Mouse (Mus musculus) heart, embryonic 16.5 days (tissue): Measurements from ENCODE around the gene Dtx4. TPM values are rescaled to one million over a fixed set of nuclear protein-coding genes. Genes with fewer than 3 reads are reported as not detected.
A peak's percentile ranks its signal among the peaks of the same experiment; 100 is the strongest.

Source experiments
- ATAC-seq: fragments of 200-750 bp; cut with Nextera tagmentation; replicated peaks from 2 replicates; pipeline ENCODE4 v1.8.0; 2017; ENCODE audit warnings: moderate number of reproducible peaks; ENCODE audit not compliant: insufficient read depth, low FRiP score; ENCODE audit errors: extremely low read depth
- H3K27ac ChIP-seq: fragments of 300-500 bp; sonication (generic); 2 replicates; pipeline ENCODE4 v1.5.1; 2014; ENCODE audit warnings: mild to moderate bottlenecking, low read length, control low read depth, moderate library complexity
- H3K27me3 ChIP-seq: fragments of 300-500 bp; sonication (generic); 2 replicates; pipeline ENCODE4 v1.6.1; 2014; ENCODE audit warnings: low read length, mixed read lengths; ENCODE audit not compliant: control insufficient read depth, insufficient read depth
- H3K36me3 ChIP-seq: fragments of 300-500 bp; sonication (generic); 2 replicates; pipeline ENCODE4 v1.6.1; 2014; ENCODE audit not compliant: control insufficient read depth, insufficient read depth
- H3K4me1 ChIP-seq: fragments of 300-500 bp; sonication (generic); 2 replicates; pipeline ENCODE4 v1.6.1; 2014; ENCODE audit warnings: low read length, mixed read lengths; ENCODE audit not compliant: control insufficient read depth, insufficient read depth
- H3K4me2 ChIP-seq: fragments of 300-500 bp; sonication (generic); 2 replicates; pipeline ENCODE4 v1.6.1; 2014; ENCODE audit warnings: low read depth, mild to moderate bottlenecking, control low read depth, low read length
- H3K4me3 ChIP-seq: fragments of 300-500 bp; sonication (generic); 2 replicates; pipeline ENCODE4 v1.5.1; 2014; ENCODE audit warnings: mild to moderate bottlenecking, control low read depth, low read length
- H3K9ac ChIP-seq: fragments of 300-500 bp; sonication (generic); 2 replicates; pipeline ENCODE4 v1.6.1; 2014; ENCODE audit warnings: low read length, control low read depth
- H3K9me3 ChIP-seq: fragments of 300-500 bp; sonication (generic); replicated peaks from 2 replicates; pipeline ENCODE4 v1.6.1; 2016; ENCODE audit warnings: low read length; ENCODE audit not compliant: control insufficient read depth
- whole genome bisulfite sequencing: fragments of 180-500 bp; shearing (Covaris S2); extraction: QIAGEN DNeasy Blood & Tissue Kit; methylation state at CpG from one replicate; pipeline ENCODE4 v1.1.7; 2014; 5-methylcytosine and 5-hydroxymethylcytosine counted together
- polyA plus RNA-seq: library from polyadenylated mRNA; unstranded; fragments of >200 nt; fragmentation: Nextera tagmentation; extraction: Ambion mirVana; gene quantifications from 2 replicates; pipeline ENCODE4 v1.2.1, GENCODE M21; 2015

Gene Dtx4
- polyA plus RNA-seq, 1 experiment from 2014 or later: 2.6 TPM

GRCm38 (mm10) chr19:12488969-12489674 is 12.1 kb downstream of the Dtx4 start:
- Histone ChIP-seq H3K27ac (no peak overlapping the region), H3K9me3 (no peaks in the 10 kb centered on the region), H3K9ac (no peak overlapping the region), H3K4me2 (no peak overlapping the region), H3K27me3 (no peaks in the 10 kb centered on the region), H3K36me3 (no peaks in the 10 kb centered on the region; the same call in 1 of the 2 replicates), H3K4me3 (no peak overlapping the region), H3K4me1 (peaks cover 18% of the 10 kb centered on the region)
- 0 out of 2 replicates have a peak, but pooled peaks have one; percentile 25 for ATAC-seq
- WGBS: 51% methylated on average over 8 of the region's 8 CpGs

- 24% methylated on average over 9 of the region's 9 CpGs for WGBS
- Histone ChIP-seq H3K9me3 (no peaks in the 10 kb centered on the region), H3K4me3 (no peak overlapping the region), H3K36me3 (no peaks in the 10 kb centered on the region; the same call in 1 of the 2 replicates), H3K4me1 (peaks cover 18% of the 10 kb centered on the region), H3K4me2 (no peak overlapping the region), H3K9ac (no peak overlapping the region), H3K27me3 (no peaks in the 10 kb centered on the region), H3K27ac (no peak overlapping the region)
- no peak; the same call in 1 of the 2 replicates for ATAC-seq
Observed at GRCm38 (mm10) chr19:12488205-12488966, 12.9 kb downstream of the Dtx4 start.

- Histone ChIP-seq H3K4me3 (no peak overlapping the region), H3K4me1 (peaks cover 18% of the 10 kb centered on the region), H3K27ac (peak overlapping the region; percentile 48; the same call in 1 of the 2 replicates), H3K36me3 (no peaks in the 10 kb centered on the region; the same call in 1 of the 2 replicates), H3K9me3 (no peaks in the 10 kb centered on the region), H3K4me2 (no peak overlapping the region), H3K9ac (no peak overlapping the region), H3K27me3 (no peaks in the 10 kb centered on the region)
- no peak for ATAC-seq
- WGBS: 82% methylated on average over 12 of the region's 12 CpGs
Observed at GRCm38 (mm10) chr19:12487511-12488204, 13.6 kb downstream of the Dtx4 start.

GRCm38 (mm10) chr19:12486875-12487274 is 14.4 kb downstream of the Dtx4 start:
- H3K27me3 ChIP-seq: no peaks in the 10 kb centered on the region
- no peak overlapping the region for H3K27ac ChIP-seq
- WGBS: 70% methylated on average over 6 of the region's 6 CpGs
- 0 out of 2 replicates have a peak, but pooled peaks have one; percentile 50 for ATAC-seq
- no peaks in the 10 kb centered on the region for H3K36me3 ChIP-seq
- H3K4me3 ChIP-seq: no peak overlapping the region
- peaks cover 18% of the 10 kb centered on the region for H3K4me1 ChIP-seq
- no peak overlapping the region for H3K9ac ChIP-seq
- H3K4me2 ChIP-seq: no peak overlapping the region
- H3K9me3 ChIP-seq: no peaks in the 10 kb centered on the region

- Histone ChIP-seq H3K27me3 (no peaks in the 10 kb centered on the region), H3K27ac (no peak overlapping the region), H3K9me3 (no peaks in the 10 kb centered on the region), H3K4me3 (no peak overlapping the region), H3K4me2 (no peak overlapping the region), H3K4me1 (peaks cover 18% of the 10 kb centered on the region), H3K9ac (no peak overlapping the region), H3K36me3 (no peaks in the 10 kb centered on the region)
- no peak for ATAC-seq
- 59% methylated on average over 3 of the region's 3 CpGs for WGBS
Observed at GRCm38 (mm10) chr19:12485631-12486030, 15.6 kb downstream of the Dtx4 start.

GRCm38 (mm10) chr19:12485223-12485622 is 16.0 kb downstream of the Dtx4 start:
- ATAC-seq: no peak
- Histone ChIP-seq H3K27ac (no peak overlapping the region), H3K4me1 (peaks cover 18% of the 10 kb centered on the region), H3K27me3 (no peaks in the 10 kb centered on the region), H3K9me3 (no peaks in the 10 kb centered on the region), H3K4me2 (no peak overlapping the region), H3K36me3 (no peaks in the 10 kb centered on the region), H3K4me3 (no peak overlapping the region), H3K9ac (no peak overlapping the region)
- 49% methylated on average over 13 of the region's 13 CpGs for WGBS

GRCm38 (mm10) chr19:12484210-12484609 is 17.0 kb downstream of the Dtx4 start:
- H3K4me3 ChIP-seq: no peak overlapping the region
- no peaks in the 10 kb centered on the region for H3K9me3 ChIP-seq
- 0 out of 2 replicates have a peak overlapping the region, but pooled peaks have one; percentile 8 for H3K27ac ChIP-seq
- H3K9ac ChIP-seq: no peak overlapping the region
- H3K4me2 ChIP-seq: no peak overlapping the region
- ATAC-seq: no peak
- H3K27me3 ChIP-seq: no peaks in the 10 kb centered on the region
- no peaks in the 10 kb centered on the region for H3K36me3 ChIP-seq
- H3K4me1 ChIP-seq: peaks cover 18% of the 10 kb centered on the region
- WGBS: 56% methylated on average over 4 of the region's 4 CpGs

- no peak overlapping the region for H3K4me3 ChIP-seq
- no peaks in the 10 kb centered on the region for H3K9me3 ChIP-seq
- H3K9ac ChIP-seq: no peak overlapping the region
- no peak for ATAC-seq
- H3K36me3 ChIP-seq: no peaks in the 10 kb centered on the region
- no peaks in the 10 kb centered on the region for H3K27me3 ChIP-seq
- H3K4me1 ChIP-seq: peaks cover 18% of the 10 kb centered on the region
- 0 out of 2 replicates have a peak overlapping the region, but pooled peaks have one; percentile 1 for H3K27ac ChIP-seq
- no peak overlapping the region for H3K4me2 ChIP-seq
- 44% methylated on average over 4 of the region's 4 CpGs for WGBS
Observed at GRCm38 (mm10) chr19:12483782-12484181, 17.5 kb downstream of the Dtx4 start.
